12 mouse cellular contexts compared by ENCODE assay signal in genomic region chr4:119044005-119044677, GRCm38 (mm10).
DNase-seq lines count a peak whose midpoint lies in the region; ATAC-seq and TF ChIP-seq lines count a peak whose summit lies in the region.
"Had no signal": no experiment of that assay in that cellular context is flagged by ENCODE, and none has a peak within 500 bp of the region (broad histone marks: within the 10 kb centered on the region; RNA-seq: fewer than 3 reads in every experiment).

No protein-coding gene starts in this region.

- H3K4me1 ChIP-seq in forebrain, embryonic 10.5 days: peaks cover 22% of the 10 kb centered on the region
- H3K4me1 ChIP-seq in forebrain, postnatal 0 days (ENCODE audit: insufficient read depth): no peaks in the 10 kb centered on the region
- peaks cover 61% of the 10 kb centered on the region for H3K4me1 ChIP-seq in liver, embryonic 15.5 days (replicated peaks)
- no peaks in the 10 kb centered on the region for H3K4me1 ChIP-seq in hindbrain, embryonic 16.5 days (ENCODE audit: control insufficient read depth, insufficient read depth, low read depth, low read length)
- H3K4me1 ChIP-seq in neural tube, embryonic 15.5 days: peaks cover 16% of the 10 kb centered on the region
- H3K4me1 ChIP-seq: embryonic facial prominence, embryonic 15.5 days had no signal

- no peaks in the 10 kb centered on the region for H3K9me3 ChIP-seq in forebrain, embryonic 10.5 days
- H3K9me3 ChIP-seq in forebrain, postnatal 0 days (ENCODE audit: low read length): no peaks in the 10 kb centered on the region
- H3K9me3 ChIP-seq in liver, embryonic 15.5 days (replicated peaks): no peaks in the 10 kb centered on the region
- H3K9me3 ChIP-seq in hindbrain, embryonic 16.5 days (ENCODE audit: control insufficient read depth, low read length): no peaks in the 10 kb centered on the region
- no peaks in the 10 kb centered on the region for H3K9me3 ChIP-seq in neural tube, embryonic 15.5 days (replicated peaks)
- H3K9me3 ChIP-seq: embryonic facial prominence, embryonic 15.5 days had no signal

- H3K27ac ChIP-seq in forebrain, embryonic 10.5 days: peak overlapping the region; percentile 88
- H3K27ac ChIP-seq in forebrain, postnatal 0 days (ENCODE audit: low read depth, low read length): no peak overlapping the region
- peak overlapping the region; percentile 38; the same call in 1 of the 2 replicates for H3K27ac ChIP-seq in liver, embryonic 15.5 days (replicated peaks)
- 0 out of 2 replicates have a peak overlapping the region, but pooled peaks have one; percentile 49 for H3K27ac ChIP-seq in hindbrain, embryonic 16.5 days (ENCODE audit: low read depth, low read length)
- H3K27ac ChIP-seq in neural tube, embryonic 15.5 days (replicated peaks): peak overlapping the region; percentile 23; the same call in 1 of the 2 replicates
- H3K27ac ChIP-seq: embryonic facial prominence, embryonic 15.5 days; liver, embryonic 14.5 days had no signal

- H3K9ac ChIP-seq in forebrain, postnatal 0 days: no peak overlapping the region
- H3K9ac ChIP-seq in liver, embryonic 15.5 days: no peak overlapping the region
- no peak overlapping the region for H3K9ac ChIP-seq in hindbrain, embryonic 16.5 days (ENCODE audit: low read depth, low read length)
- no peak overlapping the region for H3K9ac ChIP-seq in neural tube, embryonic 15.5 days (replicated peaks)
- H3K9ac ChIP-seq: embryonic facial prominence, embryonic 15.5 days had no signal

- H3K4me2 ChIP-seq in forebrain, postnatal 0 days (ENCODE audit: low read depth): no peak overlapping the region
- no peak overlapping the region for H3K4me2 ChIP-seq in liver, embryonic 15.5 days
- H3K4me2 ChIP-seq in hindbrain, embryonic 16.5 days (ENCODE audit: low read length): no peak overlapping the region
- H3K4me2 ChIP-seq in neural tube, embryonic 15.5 days: no peak overlapping the region
- H3K4me2 ChIP-seq: embryonic facial prominence, embryonic 15.5 days had no signal

- H3K27me3 ChIP-seq in forebrain, embryonic 10.5 days (ENCODE audit: poor library complexity, severe bottlenecking): no peaks in the 10 kb centered on the region
- H3K27me3 ChIP-seq in forebrain, postnatal 0 days (ENCODE audit: insufficient read depth, low read length): no peaks in the 10 kb centered on the region
- H3K27me3 ChIP-seq in liver, embryonic 15.5 days: peaks cover 13% of the 10 kb centered on the region; the same call in 1 of the 2 replicates
- H3K27me3 ChIP-seq in hindbrain, embryonic 16.5 days (replicated peaks; ENCODE audit: control insufficient read depth, insufficient read depth, low read length): no peaks in the 10 kb centered on the region
- H3K27me3 ChIP-seq in neural tube, embryonic 15.5 days (replicated peaks): no peaks in the 10 kb centered on the region
- H3K27me3 ChIP-seq: embryonic facial prominence, embryonic 15.5 days had no signal

- DNase-seq in forebrain, embryonic 10.5 days (ENCODE audit: extremely low spot score, low spot score): peak; percentile 40
- no peak for DNase-seq in forebrain, postnatal 0 days
- no peak for DNase-seq in liver
- DNase-seq in right cerebral cortex, postnatal 14 days: no peak
- no peak for DNase-seq in cerebellum, postnatal 10 days
- DNase-seq: cerebellum, adult 9-10 months; kidney, postnatal 10 days had no signal

- no peaks in the 10 kb centered on the region for H3K36me3 ChIP-seq in forebrain, embryonic 10.5 days (replicated peaks)
- H3K36me3 ChIP-seq in forebrain, postnatal 0 days (ENCODE audit: insufficient read depth): no peaks in the 10 kb centered on the region
- H3K36me3 ChIP-seq in liver, embryonic 15.5 days (replicated peaks): no peaks in the 10 kb centered on the region
- H3K36me3 ChIP-seq in hindbrain, embryonic 16.5 days (ENCODE audit: control insufficient read depth, insufficient read depth, low read length): no peaks in the 10 kb centered on the region
- no peaks in the 10 kb centered on the region for H3K36me3 ChIP-seq in neural tube, embryonic 15.5 days
- H3K36me3 ChIP-seq: embryonic facial prominence, embryonic 15.5 days had no signal

- H3K4me3 ChIP-seq in forebrain, embryonic 10.5 days: no peak overlapping the region
- H3K4me3 ChIP-seq in forebrain, postnatal 0 days (ENCODE audit: low read depth, low read length): no peak overlapping the region
- no peak overlapping the region for H3K4me3 ChIP-seq in liver, embryonic 15.5 days (replicated peaks)
- no peak overlapping the region for H3K4me3 ChIP-seq in hindbrain, embryonic 16.5 days (ENCODE audit: low read length)
- no peak overlapping the region for H3K4me3 ChIP-seq in neural tube, embryonic 15.5 days (replicated peaks)
- H3K4me3 ChIP-seq: embryonic facial prominence, embryonic 15.5 days had no signal

- no peak for TF ChIP-seq CTCF in forebrain, postnatal 0 days (IDR thresholded peaks at IDR 0.05; ENCODE audit: low read depth)

- WGBS in forebrain, embryonic 10.5 days: 31% methylated on average over 19 of the region's 19 CpGs
- 29% methylated on average over 19 of the region's 19 CpGs for WGBS in forebrain, postnatal 0 days
- 77% methylated on average over 19 of the region's 19 CpGs for WGBS in liver, embryonic 15.5 days (ENCODE audit: insufficient replicate concordance)
- 31% methylated on average over 19 of the region's 19 CpGs for WGBS in hindbrain, embryonic 16.5 days
- 33% methylated on average over 19 of the region's 19 CpGs for WGBS in neural tube, embryonic 15.5 days

- ATAC-seq in forebrain, postnatal 0 days: no peak
- no peak for ATAC-seq in liver, embryonic 15.5 days (ENCODE audit: insufficient read depth)
- ATAC-seq in hindbrain, embryonic 16.5 days: peak; percentile 56
- ATAC-seq in neural tube, embryonic 15.5 days (ENCODE audit: low FRiP score): peak; percentile 38; the same call in 1 of the 2 replicates

Comparison
In these comparisons a context has a peak if more than half of its experiments do, and no peak if none do; other contexts are left out.
1. ATAC-seq: peak in hindbrain, embryonic 16.5 days (single experiment) and neural tube, embryonic 15.5 days (single experiment); none in forebrain, postnatal 0 days (single experiment) and liver, embryonic 15.5 days (single experiment).